Mouse (Mus musculus) thymus, adult 2 months (tissue): ENCODE results near the gene Adss.

Experiments
- CTCF ChIP-seq: fragments of 200-500 bp; IDR thresholded peaks from 2 replicates; pipeline ENCODE4 v1.5.1; 2012; ENCODE audit warnings: mild to moderate bottlenecking, control low read depth, low read length, moderate library complexity, borderline replicate concordance; ENCODE audit not compliant: control insufficient read depth, poor library complexity, insufficient read depth; ENCODE audit errors: extremely low read depth
- POLR2A ChIP-seq: fragments of 200-500 bp; IDR thresholded peaks from 2 replicates; pipeline ENCODE4 v1.6.1; 2012; ENCODE audit warnings: mild to moderate bottlenecking, low read length, control low read depth, moderate library complexity; ENCODE audit not compliant: control insufficient read depth, poor library complexity, insufficient read depth; ENCODE audit errors: extremely low read depth

- no peak for TF ChIP-seq CTCF
- TF ChIP-seq POLR2A: no peak
Observed at GRCm38 (mm10) chr1:177716448-177716847, 79.9 kb downstream of the Adss start.
